In genomic region chr11:92303052-92303451, GRCm38 (mm10) we compare ENCODE assay signal across 16 mouse cellular contexts.
"Had no signal": no experiment of that assay in that cellular context is flagged by ENCODE, and none has a peak within 500 bp of the region (broad histone marks: within the 10 kb centered on the region; RNA-seq: fewer than 3 reads in every experiment).

No protein-coding gene starts in this region.

- H3K36me3 ChIP-seq: intestine, embryonic 15.5 days; limb, embryonic 12.5 days; liver, embryonic 13.5 days; lung, embryonic 15.5 days; stomach, embryonic 15.5 days had no signal

- H3K4me2 ChIP-seq: intestine, embryonic 15.5 days; limb, embryonic 12.5 days; liver, embryonic 13.5 days; lung, embryonic 15.5 days; stomach, embryonic 15.5 days had no signal

- ATAC-seq: intestine, embryonic 15.5 days; liver, postnatal 0 days had no signal

- H3K27ac ChIP-seq: intestine, embryonic 15.5 days; layer of hippocampus, adult 2 months; limb, embryonic 12.5 days; liver, embryonic 13.5 days; lung, embryonic 15.5 days; macrophage; stomach, embryonic 15.5 days had no signal

- H3K9me3 ChIP-seq: intestine, embryonic 15.5 days; limb, embryonic 12.5 days; lung, embryonic 15.5 days; stomach, embryonic 15.5 days had no signal

- H3K9ac ChIP-seq: intestine, embryonic 15.5 days; limb, embryonic 12.5 days; liver, embryonic 13.5 days; liver, postnatal 0 days; lung, embryonic 15.5 days; stomach, embryonic 15.5 days had no signal

- H3K27me3 ChIP-seq: intestine, embryonic 15.5 days; limb, embryonic 12.5 days; liver, embryonic 13.5 days; lung, embryonic 15.5 days; megakaryocyte, embryonic 14.5 days; stomach, embryonic 15.5 days had no signal

- DNase-seq: kidney, adult 18-20 months; kidney, postnatal 10 days; kidney, postnatal 4 days; liver; liver, embryonic 13.5 days; liver, postnatal 0 days; lung, postnatal 14 days; right cerebral cortex, postnatal 14 days; thymus, postnatal 36 days had no signal

- H3K4me1 ChIP-seq: intestine, embryonic 15.5 days; limb, embryonic 12.5 days; liver, embryonic 13.5 days; lung, embryonic 15.5 days; megakaryocyte, embryonic 14.5 days; stomach, embryonic 15.5 days had no signal

- H3K4me3 ChIP-seq: intestine, embryonic 15.5 days; layer of hippocampus, adult 2 months; limb, embryonic 12.5 days; liver, embryonic 13.5 days; lung, embryonic 15.5 days; megakaryocyte, embryonic 14.5 days; stomach, embryonic 15.5 days had no signal
